Mouse (Mus musculus) adrenal gland, adult 10 weeks (tissue): ENCODE results near the gene Mettl21a. TPM values are rescaled to one million over a fixed set of nuclear protein-coding genes. Genes with fewer than 3 reads are reported as not detected.

Experiments
- polyA plus RNA-seq: library from polyadenylated mRNA; stranded (reverse); fragments of 350-450 nt; fragmentation: Illumina TruSeq; extraction: RNeasy Lipid Tissue Mini Kit (QIAGEN cat#74804); gene quantifications from one replicate; pipeline ENCODE4 v1.2.3, GENCODE M21; 2014; ENCODE audit warnings: low read depth, low replicate concordance

Mettl21a gene
- polyA plus RNA-seq, result 26.3 TPM

GRCm38 (mm10) chr1:64616881-64617714 lies at the start of gene Mettl21a:
Gene Mettl21a, minus strand, starts transcription at chr1:64617242.

Other genes starting within 250 kb of the Mettl21a start
- gene Creb1, start 84.6 kb downstream of the Mettl21a start, polyA plus RNA-seq, result 64.7 TPM
- gene Ccnyl1, start 73.2 kb upstream of the Mettl21a start, polyA plus RNA-seq, result 29.3 TPM
- 8.9 TPM for gene Fzd5, start 120.5 kb upstream of the Mettl21a start, polyA plus RNA-seq